Mouse (Mus musculus): Measurements from ENCODE around the gene Mta3.

The Mta3 gene

GRCm38 (mm10) chr17:83706116-83706593, at the start of gene Mta3:
Mta3 (plus strand) TSS chr17:83706163.
- in situ Hi-C loops (cut with MboI): no loop called here

GRCm38 (mm10) chr17:83657375-83657774, 48.6 kb upstream of the Mta3 start:
- in situ Hi-C loops (cut with MboI): no loop called here

- in situ Hi-C loops (cut with MboI): no loop called here
Observed at GRCm38 (mm10) chr17:83658943-83659342, 47.0 kb upstream of the Mta3 start.

- in situ Hi-C loops (cut with MboI): no loop called here
Observed at GRCm38 (mm10) chr17:83664761-83665160, 41.2 kb upstream of the Mta3 start.

GRCm38 (mm10) chr17:83666597-83667287, 39.2 kb upstream of the Mta3 start:
- in situ Hi-C loops (cut with MboI): no loop called here

- in situ Hi-C loops (cut with MboI): no loop called here
Observed at GRCm38 (mm10) chr17:83667934-83668690, 37.9 kb upstream of the Mta3 start.

GRCm38 (mm10) chr17:83672685-83673084, 33.3 kb upstream of the Mta3 start:
- in situ Hi-C loops (cut with MboI): no loop called here

GRCm38 (mm10) chr17:83677370-83677769, 28.6 kb upstream of the Mta3 start:
- in situ Hi-C loops (cut with MboI): no loop called here

GRCm38 (mm10) chr17:83681977-83682376, 24.0 kb upstream of the Mta3 start:
- in situ Hi-C loops (cut with MboI): no loop called here

- in situ Hi-C loops (cut with MboI): no loop called here
Observed at GRCm38 (mm10) chr17:83684475-83684874, 21.5 kb upstream of the Mta3 start.

GRCm38 (mm10) chr17:83690418-83690817, 15.5 kb upstream of the Mta3 start:
- in situ Hi-C loops (cut with MboI): no loop called here

- in situ Hi-C loops (cut with MboI): no loop called here
Observed at GRCm38 (mm10) chr17:83691379-83691778, 14.6 kb upstream of the Mta3 start.

- in situ Hi-C loops (cut with MboI): no loop called here
Observed at GRCm38 (mm10) chr17:83693941-83694340, 12.0 kb upstream of the Mta3 start.

- in situ Hi-C loops (cut with MboI): no loop called here
Observed at GRCm38 (mm10) chr17:83695785-83696184, 10.2 kb upstream of the Mta3 start.

- in situ Hi-C loops (cut with MboI): no loop called here
Observed at GRCm38 (mm10) chr17:83699062-83699724, 6.8 kb upstream of the Mta3 start.

- in situ Hi-C loops (cut with MboI): no loop called here
Observed at GRCm38 (mm10) chr17:83700125-83700524, 5.8 kb upstream of the Mta3 start.

GRCm38 (mm10) chr17:83704469-83704868, 1.5 kb upstream of the Mta3 start:
- in situ Hi-C loops (cut with MboI): no loop called here

- in situ Hi-C loops (cut with MboI): no loop called here
Observed at GRCm38 (mm10) chr17:83705352-83706115, 429 bp upstream of the Mta3 start.

- in situ Hi-C loops (cut with MboI): no loop called here
Observed at GRCm38 (mm10) chr17:83706594-83707126, 697 bp downstream of the Mta3 start.

GRCm38 (mm10) chr17:83707372-83707771, 1.4 kb downstream of the Mta3 start:
- in situ Hi-C loops (cut with MboI): no loop called here

- in situ Hi-C loops (cut with MboI): no loop called here
Observed at GRCm38 (mm10) chr17:83707846-83708245, 1.9 kb downstream of the Mta3 start.

GRCm38 (mm10) chr17:83708256-83708655, 2.3 kb downstream of the Mta3 start:
- in situ Hi-C loops (cut with MboI): no loop called here

Data from mature B cell (primary cell).